Mouse (Mus musculus) neural tube, embryonic 11.5 days (tissue): ENCODE data around the gene Mtcl1. TPM values are rescaled to one million over a fixed set of nuclear protein-coding genes. Genes with fewer than 3 reads are reported as not detected.

ENCODE experiments used
- ATAC-seq: fragments of 200-750 bp; cut with Nextera tagmentation; 2 replicates; pipeline ENCODE4 v1.8.0; 2017; ENCODE audit warnings: moderate number of reproducible peaks, mild to moderate bottlenecking, moderate TSS enrichment, moderate library complexity; ENCODE audit not compliant: insufficient read depth, low FRiP score, low TSS enrichment
- DNase-seq: peaks from one replicate; pipeline ENCODE4 v3.0.0-alpha.2; 2015; ENCODE audit warnings: low spot score
- H3K27ac ChIP-seq: fragments of 300-500 bp; sonication (generic); 2 replicates; pipeline ENCODE4 v1.5.1; 2014; ENCODE audit warnings: low read depth, mild to moderate bottlenecking, low read length
- H3K27me3 ChIP-seq: fragments of 300-500 bp; sonication (generic); 2 replicates; pipeline ENCODE4 v1.6.1; 2014; ENCODE audit warnings: mild to moderate bottlenecking, low read length, mixed read lengths; ENCODE audit not compliant: control insufficient read depth, insufficient read depth
- H3K36me3 ChIP-seq: fragments of 300-500 bp; sonication (generic); 2 replicates; pipeline ENCODE4 v1.6.1; 2014; ENCODE audit warnings: mild to moderate bottlenecking, low read length, moderate library complexity, mixed read lengths; ENCODE audit not compliant: control insufficient read depth, insufficient read depth
- H3K4me1 ChIP-seq: fragments of 300-500 bp; sonication (generic); 2 replicates; pipeline ENCODE4 v1.6.1; 2014; ENCODE audit warnings: low read length, mixed read lengths; ENCODE audit not compliant: control insufficient read depth, insufficient read depth
- H3K4me2 ChIP-seq: fragments of 300-500 bp; sonication (generic); 2 replicates; pipeline ENCODE4 v1.6.1; 2014; ENCODE audit warnings: low read depth, mild to moderate bottlenecking, moderate library complexity
- H3K4me3 ChIP-seq: fragments of 300-500 bp; sonication (generic); 2 replicates; pipeline ENCODE4 v1.5.1; 2014; ENCODE audit warnings: low read depth, low read length
- H3K9ac ChIP-seq: fragments of 300-500 bp; sonication (generic); 2 replicates; pipeline ENCODE4 v1.6.1; 2014; ENCODE audit warnings: mild to moderate bottlenecking, low read length
- H3K9me3 ChIP-seq: fragments of 300-500 bp; sonication (generic); 2 replicates; pipeline ENCODE4 v1.6.1; 2016; ENCODE audit warnings: low read length; ENCODE audit not compliant: control insufficient read depth
- WGBS: fragments of 180-500 bp; shearing (Covaris S2); extraction: QIAGEN DNeasy Blood & Tissue Kit; methylation state at CpG from one replicate; pipeline ENCODE4 v1.1.7; 2014; 5-methylcytosine and 5-hydroxymethylcytosine counted together
- polyA plus RNA-seq: library from polyadenylated mRNA; unstranded; fragments of >200 nt; fragmentation: Nextera tagmentation; extraction: Ambion mirVana; gene quantifications from 2 replicates; pipeline ENCODE4 v1.2.1, GENCODE M21; 2014

Gene Mtcl1
- polyA plus RNA-seq, 1 experiment from 2014 or later = 26.8 TPM

- 61% methylated on average over 5 of the region's 5 CpGs for WGBS
- DNase-seq (no peak), ATAC-seq (no peak)
- H3K4me3 ChIP-seq = no peak overlapping the region
- no peak overlapping the region for H3K4me2 ChIP-seq
- H3K4me1 ChIP-seq = peaks cover 16% of the 10 kb centered on the region
- no peaks in the 10 kb centered on the region for H3K9me3 ChIP-seq
- no peaks in the 10 kb centered on the region for H3K36me3 ChIP-seq
- H3K27me3 ChIP-seq = no peaks in the 10 kb centered on the region
- no peak overlapping the region for H3K27ac ChIP-seq
- no peak overlapping the region for H3K9ac ChIP-seq
Observed at GRCm38 (mm10) chr17:66481295-66481694, 31.7 kb upstream of the Mtcl1 start.

GRCm38 (mm10) chr17:66480491-66481278, 31.1 kb upstream of the Mtcl1 start:
- no peaks in the 10 kb centered on the region for H3K36me3 ChIP-seq
- 0 out of 2 replicates have a peak overlapping the region, but pooled peaks have one; percentile 6 for H3K4me3 ChIP-seq
- ATAC-seq (peak; percentile 48), DNase-seq (peak; percentile 21)
- peak overlapping the region; percentile 91 for H3K27ac ChIP-seq
- peak overlapping the region; percentile 47 for H3K9ac ChIP-seq
- peaks cover 16% of the 10 kb centered on the region for H3K4me1 ChIP-seq
- no peaks in the 10 kb centered on the region for H3K27me3 ChIP-seq
- WGBS = 15% methylated on average over 17 of the region's 17 CpGs
- H3K9me3 ChIP-seq = no peaks in the 10 kb centered on the region
- H3K4me2 ChIP-seq = peak overlapping the region; percentile 35

GRCm38 (mm10) chr17:66479813-66480490, 30.4 kb upstream of the Mtcl1 start:
- Histone ChIP-seq H3K4me1 (peaks cover 16% of the 10 kb centered on the region), H3K27me3 (no peaks in the 10 kb centered on the region), H3K4me3 (0 out of 2 replicates have a peak overlapping the region, but pooled peaks have one; percentile 6), H3K9me3 (no peaks in the 10 kb centered on the region), H3K9ac (peak overlapping the region; percentile 47), H3K27ac (peak overlapping the region; percentile 91), H3K4me2 (peak overlapping the region; percentile 35), H3K36me3 (no peaks in the 10 kb centered on the region)
- 5% methylated on average over 21 of the region's 21 CpGs for WGBS
- ATAC-seq (peak; percentile 93), DNase-seq (peak; percentile 85)

- WGBS = 6% methylated on average over 13 of the region's 13 CpGs
- ATAC-seq (peak; percentile 70), DNase-seq (peak; percentile 77)
- Histone ChIP-seq H3K4me3 (no peak overlapping the region), H3K27me3 (no peaks in the 10 kb centered on the region), H3K9ac (peak overlapping the region; percentile 47), H3K4me1 (peaks cover 16% of the 10 kb centered on the region), H3K9me3 (no peaks in the 10 kb centered on the region), H3K27ac (peak overlapping the region; percentile 91), H3K4me2 (peak overlapping the region; percentile 35), H3K36me3 (no peaks in the 10 kb centered on the region)
Observed at GRCm38 (mm10) chr17:66479311-66479710, 29.8 kb upstream of the Mtcl1 start.

GRCm38 (mm10) chr17:66473205-66473604, 23.7 kb upstream of the Mtcl1 start:
- H3K36me3 ChIP-seq = no peaks in the 10 kb centered on the region
- 79% methylated on average over 1 of the region's 1 CpGs for WGBS
- H3K4me2 ChIP-seq = no peak overlapping the region
- DNase-seq (no peak), ATAC-seq (no peak)
- no peak overlapping the region for H3K27ac ChIP-seq
- no peaks in the 10 kb centered on the region for H3K27me3 ChIP-seq
- H3K9ac ChIP-seq = no peak overlapping the region
- no peak overlapping the region for H3K4me3 ChIP-seq
- H3K9me3 ChIP-seq = no peaks in the 10 kb centered on the region
- no peaks in the 10 kb centered on the region for H3K4me1 ChIP-seq

GRCm38 (mm10) chr17:66471775-66472174, 22.2 kb upstream of the Mtcl1 start:
- Histone ChIP-seq H3K4me1 (no peaks in the 10 kb centered on the region), H3K4me2 (no peak overlapping the region), H3K9ac (no peak overlapping the region), H3K27me3 (no peaks in the 10 kb centered on the region), H3K27ac (no peak overlapping the region), H3K4me3 (no peak overlapping the region), H3K36me3 (no peaks in the 10 kb centered on the region), H3K9me3 (no peaks in the 10 kb centered on the region)
- DNase-seq (no peak), ATAC-seq (no peak)
- WGBS = 84% methylated on average over 5 of the region's 5 CpGs

GRCm38 (mm10) chr17:66471252-66471651, 21.7 kb upstream of the Mtcl1 start:
- Histone ChIP-seq H3K27ac (no peak overlapping the region), H3K4me3 (no peak overlapping the region), H3K9me3 (no peaks in the 10 kb centered on the region), H3K36me3 (no peaks in the 10 kb centered on the region), H3K27me3 (no peaks in the 10 kb centered on the region), H3K4me1 (no peaks in the 10 kb centered on the region), H3K9ac (no peak overlapping the region), H3K4me2 (no peak overlapping the region)
- no peak for ATAC-seq
- DNase-seq = no peak
- WGBS = 84% methylated on average over 4 of the region's 4 CpGs

- Histone ChIP-seq H3K36me3 (no peaks in the 10 kb centered on the region), H3K4me2 (no peak overlapping the region), H3K4me3 (no peak overlapping the region), H3K27me3 (no peaks in the 10 kb centered on the region), H3K9ac (no peak overlapping the region), H3K4me1 (no peaks in the 10 kb centered on the region), H3K27ac (no peak overlapping the region), H3K9me3 (no peaks in the 10 kb centered on the region)
- no peak for DNase-seq
- ATAC-seq = no peak
- WGBS = 44% methylated on average over 8 of the region's 8 CpGs
Observed at GRCm38 (mm10) chr17:66470020-66470419, 20.5 kb upstream of the Mtcl1 start.

GRCm38 (mm10) chr17:66457278-66457677, 7.7 kb upstream of the Mtcl1 start:
- ATAC-seq = no peak
- H3K9me3 ChIP-seq = no peaks in the 10 kb centered on the region
- H3K4me1 ChIP-seq = no peaks in the 10 kb centered on the region
- H3K4me3 ChIP-seq = no peak overlapping the region
- 40% methylated on average over 1 of the region's 1 CpGs for WGBS
- no peak overlapping the region for H3K9ac ChIP-seq
- H3K27ac ChIP-seq = no peak overlapping the region
- no peak for DNase-seq
- no peak overlapping the region for H3K4me2 ChIP-seq
- no peaks in the 10 kb centered on the region for H3K36me3 ChIP-seq
- H3K27me3 ChIP-seq = no peaks in the 10 kb centered on the region
